Mouse (Mus musculus): ENCODE data around the gene Vasn.
A peak's percentile ranks its signal among the peaks of the same experiment; 100 is the strongest.

- TF ChIP-seq CTCF (IDR thresholded peaks at IDR 0.05; ENCODE audit: borderline replicate concordance, insufficient read depth, low read length) (no peak), POLR2A (IDR thresholded peaks at IDR 0.05; ENCODE audit: low read depth, low read length) (peak; percentile 68)
Measured at GRCm38 (mm10) chr16:4640267-4641005, 695 bp downstream of the Vasn start.
